Mouse (Mus musculus) C2C12 (cell line): ENCODE measurements at regions not wholly inside any gene's neighbourhood (a gene's known extent, or its start where the extent isn't known, plus 50 kb on each side); places are given as distances from the start of the nearest gene placed in this dataset.

Experiments
- CTCF ChIP-seq: IDR thresholded peaks from one replicate; pipeline ENCODE4 v1.5.1; 2011; ENCODE audit not compliant: control insufficient read depth, insufficient read depth, insufficient read length
- FOSL1 ChIP-seq: IDR thresholded peaks from one replicate; pipeline ENCODE4 v1.8.0; 2011; ENCODE audit warnings: mild to moderate bottlenecking, low read length; ENCODE audit not compliant: poor library complexity, insufficient read depth, severe bottlenecking
- MYOG ChIP-seq: IDR thresholded peaks from one replicate; pipeline ENCODE4 v1.6.1; 2011; ENCODE audit not compliant: control insufficient read depth, insufficient read length; ENCODE audit errors: extremely low read depth

DNA sequence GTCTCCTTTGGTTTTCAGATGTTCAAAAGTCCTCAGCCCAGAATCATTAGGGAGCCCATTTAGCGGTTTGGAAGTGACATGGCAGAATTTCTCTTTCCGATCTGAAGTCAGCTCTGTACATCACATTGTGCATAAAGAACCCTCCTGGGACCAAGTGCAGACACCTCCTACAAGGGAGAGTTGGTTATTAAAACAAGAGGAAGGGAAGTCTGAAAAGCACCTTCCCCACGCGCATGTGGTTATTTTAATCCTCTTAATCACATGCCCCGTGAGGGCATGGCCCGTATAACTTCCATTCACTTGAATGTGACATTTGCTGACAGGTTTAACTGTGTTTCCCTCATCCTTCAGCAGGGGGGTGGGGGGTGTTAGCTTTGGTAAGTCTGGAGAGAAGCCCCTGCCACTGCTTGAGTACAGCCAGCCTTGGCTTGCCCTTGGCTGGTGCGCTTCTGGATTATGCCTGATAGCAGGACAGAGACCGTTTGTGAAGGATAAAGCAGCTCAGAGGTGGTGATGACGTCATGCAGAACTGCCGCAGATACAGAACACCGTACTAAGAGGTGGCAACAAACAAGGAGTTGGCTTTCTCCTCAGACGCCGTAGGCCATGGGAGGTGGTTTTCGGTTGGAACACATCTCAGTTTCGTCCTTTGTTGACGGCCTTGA is 51.5 kb upstream of the Pcdh8 start:
- TF ChIP-seq FOSL1 (no peak), MYOG (no peak), CTCF (no peak)
